Mouse (Mus musculus): ENCODE data around the gene Cwc27.

Cwc27 gene

GRCm38 (mm10) chr13:104645778-104646425, 171.0 kb downstream of the Cwc27 start:
- in situ Hi-C loops (cut with MboI, MseI) = no loop called here

DNA sequence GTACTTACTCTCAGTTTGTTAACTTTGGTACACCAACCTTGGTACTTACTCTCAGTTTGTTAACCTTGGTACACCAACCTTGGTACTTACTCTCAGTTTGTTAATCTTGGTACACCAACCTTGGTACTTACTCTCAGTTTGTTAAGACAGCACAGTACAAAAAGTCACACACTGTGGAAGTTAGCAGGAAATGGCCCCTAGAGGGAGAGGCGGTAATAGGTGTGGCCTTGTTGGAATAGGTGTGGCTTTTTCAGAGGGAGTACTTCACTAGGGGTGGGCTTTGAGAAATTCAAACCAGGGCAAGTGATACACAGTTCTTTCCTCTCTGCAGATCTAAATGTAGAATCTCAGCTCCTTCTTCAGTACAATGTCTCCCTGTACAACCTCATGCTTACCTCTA, 172.8 kb downstream of the Cwc27 start:
- in situ Hi-C loops (cut with MboI, MseI) = no loop called here

- in situ Hi-C loops (cut with MboI, MseI) = no loop called here
Measured at GRCm38 (mm10) chr13:104640694-104641454, 176.1 kb downstream of the Cwc27 start.

DNA sequence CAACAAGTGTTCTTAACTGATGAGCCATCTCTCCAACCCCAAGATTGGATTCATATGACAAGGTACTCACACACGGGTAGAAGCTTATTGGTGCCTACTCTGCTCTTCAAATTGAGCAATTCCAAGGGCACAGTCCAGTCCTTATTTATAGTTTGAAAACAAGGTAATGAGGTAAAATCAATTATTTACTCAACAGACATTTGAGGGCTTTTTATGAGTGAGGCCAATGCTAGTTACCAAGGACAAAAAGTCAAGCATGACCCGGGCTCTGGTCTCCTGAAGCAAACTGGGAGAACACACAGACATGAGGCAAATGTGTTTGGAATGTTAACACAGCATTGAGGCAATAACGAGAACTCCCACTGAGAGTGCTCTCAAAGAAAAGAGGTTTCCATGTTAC, 178.0 kb downstream of the Cwc27 start:
- in situ Hi-C loops (cut with MboI, MseI) = no loop called here

DNA sequence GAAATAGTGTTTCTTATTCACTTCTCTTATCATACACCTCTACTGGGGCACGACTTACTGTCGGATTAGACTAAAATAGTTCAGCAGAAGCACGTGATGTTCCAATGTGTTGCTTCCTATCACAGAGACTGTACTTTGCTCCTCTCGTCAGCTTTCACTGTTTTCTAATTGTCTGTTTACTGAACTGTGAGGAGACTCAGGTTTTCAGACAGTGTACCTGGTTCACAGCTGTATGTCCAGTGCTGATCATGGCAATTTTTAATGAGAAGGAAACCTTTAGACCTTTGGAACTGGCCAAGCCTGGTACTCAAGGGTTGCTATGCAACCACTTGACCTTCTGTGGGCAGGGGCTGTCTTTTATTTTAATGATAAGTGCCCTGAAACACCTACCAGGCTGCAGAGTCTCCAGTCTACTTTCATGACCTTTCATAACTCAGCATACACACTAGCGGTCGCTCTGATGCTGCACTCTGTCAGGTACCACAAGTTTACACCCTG, 180.9 kb downstream of the Cwc27 start:
- in situ Hi-C loops (cut with MboI, MseI) = no loop called here

DNA sequence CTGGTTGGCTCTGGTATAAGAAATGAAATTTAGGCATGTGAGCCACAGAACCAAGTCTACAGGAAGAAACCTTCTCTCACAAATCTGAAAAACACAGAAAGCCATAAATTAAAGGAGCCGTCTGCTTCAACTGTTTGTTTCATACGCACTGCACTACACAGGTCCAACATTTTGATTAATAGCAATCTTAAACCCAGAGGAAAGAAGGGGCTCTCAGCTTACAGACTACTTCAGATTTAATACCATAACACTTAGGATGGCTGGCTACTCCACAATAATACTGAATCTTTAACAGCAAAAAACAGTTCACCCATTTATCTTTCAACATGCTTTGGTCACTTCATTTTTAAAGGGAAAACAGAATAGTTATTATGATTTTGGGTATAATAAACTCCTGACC, 182.2 kb downstream of the Cwc27 start:
- in situ Hi-C loops (cut with MboI, MseI) = no loop called here

DNA sequence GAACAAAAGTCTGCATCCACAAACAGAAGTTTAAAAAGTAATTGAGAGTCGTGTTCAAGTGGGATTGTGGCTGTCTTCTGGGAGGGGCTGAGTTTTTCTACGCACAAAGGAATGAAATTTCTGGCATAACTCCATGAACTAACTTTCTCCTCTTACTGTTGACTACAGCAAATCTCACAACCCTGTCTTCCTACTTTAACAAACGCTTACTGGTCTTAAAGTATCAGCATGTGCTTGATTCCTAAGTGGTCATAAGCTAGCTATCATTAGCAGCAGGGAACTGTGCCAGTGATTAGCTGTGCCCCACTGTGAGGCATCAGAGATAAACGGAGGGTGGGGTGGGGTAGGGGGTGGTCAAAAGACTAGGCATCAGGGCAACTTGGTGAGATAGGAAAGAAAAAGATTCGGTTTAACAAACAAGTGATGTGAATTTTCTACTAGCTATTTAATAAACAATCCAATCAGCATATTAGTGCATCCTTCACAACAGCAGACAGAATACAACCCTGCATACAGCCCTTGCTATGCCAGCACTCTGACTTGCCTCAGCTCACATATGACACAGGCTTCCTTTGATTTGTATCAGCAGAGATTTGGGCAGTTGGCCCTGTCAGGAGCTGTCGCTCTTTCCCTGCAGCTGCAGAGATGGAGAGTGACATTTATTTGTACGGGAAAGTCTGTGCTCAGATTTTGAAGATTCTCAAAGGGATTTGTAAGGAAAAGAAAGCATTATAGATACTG, 184.3 kb downstream of the Cwc27 start:
- in situ Hi-C loops (cut with MboI, MseI) = no loop called here

DNA sequence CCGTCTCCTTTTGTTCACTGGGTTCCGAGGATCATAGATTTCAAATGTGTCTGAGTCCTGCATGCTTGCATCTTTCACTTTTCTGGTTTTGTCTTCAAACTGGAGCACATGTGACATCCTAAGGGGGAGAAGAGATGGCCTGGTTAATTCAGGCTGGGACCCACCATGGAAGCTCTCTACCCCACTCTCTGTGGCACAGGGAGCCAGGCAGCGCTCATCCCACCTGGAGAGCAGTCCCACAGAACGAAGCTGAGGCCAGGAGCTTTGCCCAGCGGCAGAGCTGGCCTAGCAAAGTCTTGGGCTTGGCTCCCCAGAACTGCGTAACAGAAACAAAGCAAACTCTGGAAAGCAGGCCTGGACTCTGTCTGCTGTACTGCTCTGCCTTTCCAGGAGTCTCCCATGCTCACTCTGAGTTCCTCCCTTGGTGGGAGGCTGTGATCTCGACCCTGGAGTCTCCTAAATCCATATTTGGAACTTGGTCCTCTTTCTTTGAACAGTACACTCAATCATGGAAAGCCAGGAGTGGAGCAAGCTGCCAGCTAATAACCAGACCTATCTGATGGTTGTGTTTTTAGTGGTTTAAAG, 185.2 kb downstream of the Cwc27 start:
- in situ Hi-C loops (cut with MboI, MseI) = no loop called here

DNA sequence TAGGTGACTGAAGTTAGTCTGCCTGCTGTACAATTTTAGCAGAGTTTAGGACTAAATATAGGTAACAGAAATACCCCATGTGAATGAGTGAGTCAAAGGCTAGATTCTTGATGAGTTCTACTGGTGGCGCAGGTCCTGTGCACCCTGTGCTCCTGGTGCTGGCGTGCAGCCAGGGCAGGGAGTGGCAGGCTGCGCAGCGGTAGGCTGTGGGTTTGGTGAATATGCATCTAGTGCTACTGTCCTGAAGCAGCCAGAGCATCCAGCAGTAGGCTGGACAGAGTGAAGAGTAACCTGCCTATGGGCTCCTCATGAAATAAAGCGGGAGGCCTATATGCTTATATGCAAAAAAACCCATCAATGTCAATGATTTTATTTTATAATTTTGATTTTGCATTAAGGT, 186.1 kb downstream of the Cwc27 start:
- in situ Hi-C loops (cut with MboI, MseI) = no loop called here

- in situ Hi-C loops (cut with MboI, MseI) = loop anchor here (10.0 kb wide), 1 partner anchor 135 kb away; no protein-coding TSS in a partner anchor
Measured at GRCm38 (mm10) chr13:104629621-104630020, 187.3 kb downstream of the Cwc27 start.

DNA sequence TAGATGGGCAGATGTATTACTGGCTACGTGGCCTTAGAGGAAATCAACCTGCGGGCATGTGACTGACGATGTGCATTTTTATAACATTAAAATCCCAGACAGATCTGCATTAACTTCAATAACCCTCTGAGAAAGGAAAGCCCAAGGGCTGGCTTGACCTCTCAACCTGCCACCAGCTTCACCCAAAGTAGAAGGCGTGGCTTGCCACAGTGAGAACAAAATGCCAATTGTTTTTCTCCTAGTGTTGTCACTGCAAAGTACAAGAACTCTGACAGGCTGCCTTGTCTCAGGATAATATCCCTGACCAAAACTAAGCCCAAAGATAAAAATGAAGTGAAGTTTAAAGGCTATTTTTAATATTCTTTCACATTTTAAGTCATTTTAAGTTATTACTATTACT, 188.9 kb downstream of the Cwc27 start:
- in situ Hi-C loops (cut with MboI, MseI) = loop anchor here (10.0 kb wide), 1 partner anchor 137 kb away; no protein-coding TSS in a partner anchor

DNA sequence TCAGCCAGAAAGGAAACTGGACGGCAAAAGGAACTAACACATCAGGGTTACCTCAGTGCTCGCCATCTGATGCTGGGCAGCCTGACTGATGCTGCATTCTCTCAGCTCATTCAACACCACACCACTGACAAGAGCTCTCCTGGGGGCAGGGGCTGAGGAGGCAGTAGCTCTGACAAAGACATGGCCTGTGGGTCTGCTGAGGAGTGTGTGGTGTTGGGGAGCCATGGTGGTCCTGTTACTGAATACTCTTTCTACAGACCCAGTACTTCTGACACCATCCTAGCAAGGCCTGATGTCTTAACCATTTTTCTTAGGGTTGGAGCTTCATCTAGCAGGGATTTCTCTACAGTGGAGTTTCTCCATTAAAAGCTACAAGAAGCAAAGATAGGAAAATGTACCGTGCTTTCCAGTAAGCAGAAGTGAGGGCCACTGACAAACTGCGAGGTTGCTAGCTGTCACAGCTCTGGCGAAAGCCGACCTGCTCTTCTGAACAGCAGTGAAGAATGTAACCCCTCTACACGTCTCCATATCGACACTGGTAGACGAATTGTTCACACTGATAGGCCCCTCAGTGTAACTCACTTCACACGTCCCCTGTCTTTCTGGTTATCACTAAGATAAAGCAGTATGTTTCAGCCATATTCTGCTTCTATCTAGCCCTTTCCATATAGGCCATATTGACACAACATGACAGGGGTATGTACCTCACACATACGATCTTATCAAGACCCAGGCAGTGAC, 189.6 kb downstream of the Cwc27 start:
- in situ Hi-C loops (cut with MboI, MseI) = loop anchor here (10.0 kb wide), 1 partner anchor 137 kb away; no protein-coding TSS in a partner anchor

- in situ Hi-C loops (cut with MboI, MseI) = loop anchor here (5.0 to 25.0 kb wide), 4 partner anchors 46 to 861 kb away; partner anchors contain the start of gene Srek1
Measured at GRCm38 (mm10) chr13:104623130-104623891, 193.6 kb downstream of the Cwc27 start.

GRCm38 (mm10) chr13:104622102-104622743, 194.7 kb downstream of the Cwc27 start:
- in situ Hi-C loops (cut with MboI, MseI) = loop anchor here (5.0 to 25.0 kb wide), 4 partner anchors 45 to 860 kb away; partner anchors contain the start of gene Srek1

GRCm38 (mm10) chr13:104620423-104620822, 196.5 kb downstream of the Cwc27 start:
- in situ Hi-C loops (cut with MboI, MseI) = loop anchor here (5.0 to 25.0 kb wide), 4 partner anchors 43 to 858 kb away; partner anchors contain the start of gene Srek1

GRCm38 (mm10) chr13:104619503-104620288, 197.2 kb downstream of the Cwc27 start:
- in situ Hi-C loops (cut with MboI, MseI) = loop anchor here (5.0 to 25.0 kb wide), 4 partner anchors 42 to 857 kb away; partner anchors contain the start of gene Srek1

DNA sequence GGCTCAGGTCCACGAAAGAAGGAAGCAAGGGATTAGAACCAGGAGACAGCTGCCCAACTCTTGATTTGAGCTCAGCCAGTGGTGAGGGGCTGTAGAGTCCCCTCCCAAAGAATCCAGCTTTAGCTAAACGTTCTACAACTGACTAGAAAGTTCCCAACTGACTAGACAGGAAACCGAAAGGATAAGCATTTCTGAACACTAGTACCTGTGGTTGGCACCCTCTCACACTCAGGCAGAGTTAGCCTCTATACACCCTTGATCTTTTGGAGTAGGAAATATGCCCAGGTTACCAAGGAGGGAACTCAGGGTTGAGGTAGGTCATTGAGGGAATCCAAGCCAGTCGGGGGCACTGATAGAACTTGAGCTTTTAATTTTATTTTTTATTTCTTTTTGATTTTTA, 199.7 kb downstream of the Cwc27 start:
- in situ Hi-C loops (cut with MboI, MseI) = loop anchor here (25.0 kb wide), 1 partner anchor 855 kb away; the partner anchor contains the start of gene Srek1
